Comparison of ENCODE assay signal across 8 mouse cellular contexts in genomic region chr7:49397441-49398003, GRCm38 (mm10).
A peak's percentile ranks its signal among the peaks of the same experiment; 100 is the strongest.
DNase-seq lines count a peak whose midpoint lies in the region; ATAC-seq and TF ChIP-seq lines count a peak whose summit lies in the region.

No protein-coding gene starts in this region.

- no peak overlapping the region for H3K4me2 ChIP-seq in kidney, embryonic 14.5 days (replicated peaks; ENCODE audit: low read depth, low read length)
- H3K4me2 ChIP-seq in heart, embryonic 15.5 days = no peak overlapping the region

- peak; percentile 79 for DNase-seq in kidney, adult 2 months
- peak; percentile 76 to 83 for DNase-seq in adrenal gland, postnatal 36 days
- peak; percentile 30 for DNase-seq in lung, postnatal 14 days
- DNase-seq in forebrain, embryonic 10.5 days (ENCODE audit: extremely low spot score, low spot score) = no peak
- DNase-seq in frontal cortex, adult 2 months (ENCODE audit: extremely low spot score in 1 of 2, low spot score in 1 of 2) = no peak
- no peak for DNase-seq in left cerebral cortex, postnatal 14 days (ENCODE audit: low spot score in 2 of 2)

- intact Hi-C loops in left cerebral cortex, postnatal 14 days (cut with DNase I) = no loop called here

- TF ChIP-seq POLR2A in kidney, adult 2 months (IDR thresholded peaks at IDR 0.05; ENCODE audit: low read depth, low read length) = no peak

- H3K4me1 ChIP-seq in kidney, adult 2 months (ENCODE audit: control insufficient read depth, insufficient read depth, low read length) = no peaks in the 10 kb centered on the region; the same call in 1 of the 2 replicates
- 0 out of 2 replicates have a peak, but pooled peaks cover 10% of the 10 kb centered on the region for H3K4me1 ChIP-seq in kidney, embryonic 14.5 days (ENCODE audit: control insufficient read depth, insufficient read depth, low read length)
- H3K4me1 ChIP-seq in heart, embryonic 15.5 days (replicated peaks) = peaks cover 38% of the 10 kb centered on the region
- H3K4me1 ChIP-seq in forebrain, embryonic 10.5 days = peaks cover 37% of the 10 kb centered on the region

- ATAC-seq in kidney, embryonic 14.5 days (ENCODE audit: low FRiP score, low TSS enrichment) = no peak
- ATAC-seq in heart, embryonic 15.5 days (replicated peaks; ENCODE audit: insufficient number of reproducible peaks, insufficient read depth, low FRiP score, low read depth) = no peak

- no peak for TF ChIP-seq CTCF in kidney, adult 2 months (conservative IDR thresholded peaks at IDR 0.05; ENCODE audit: insufficient read depth, insufficient read length, low read depth, low read length)

- H3K36me3 ChIP-seq in kidney, adult 2 months (ENCODE audit: control insufficient read depth, insufficient read depth, low read length) = no peaks in the 10 kb centered on the region
- H3K36me3 ChIP-seq in kidney, embryonic 14.5 days (ENCODE audit: control insufficient read depth, insufficient read depth, low read length) = no peaks in the 10 kb centered on the region
- H3K36me3 ChIP-seq in heart, embryonic 15.5 days = no peaks in the 10 kb centered on the region
- no peaks in the 10 kb centered on the region for H3K36me3 ChIP-seq in forebrain, embryonic 10.5 days (replicated peaks)

- H3K9ac ChIP-seq in kidney, embryonic 14.5 days (ENCODE audit: low read depth, low read length) = no peak overlapping the region
- no peak overlapping the region for H3K9ac ChIP-seq in heart, embryonic 15.5 days

- WGBS in kidney, adult 2 months = 44% methylated on average over 17 of the region's 17 CpGs
- 72% methylated on average over 17 of the region's 17 CpGs for WGBS in kidney, embryonic 14.5 days
- WGBS in heart, embryonic 15.5 days = 45% methylated on average over 17 of the region's 17 CpGs
- 84% methylated on average over 17 of the region's 17 CpGs for WGBS in forebrain, embryonic 10.5 days

- 0 out of 2 replicates have a peak, but pooled peaks cover 3% of the 10 kb centered on the region for H3K9me3 ChIP-seq in kidney, embryonic 14.5 days (ENCODE audit: control insufficient read depth, low read length)
- no peaks in the 10 kb centered on the region for H3K9me3 ChIP-seq in heart, embryonic 15.5 days (replicated peaks)
- H3K9me3 ChIP-seq in forebrain, embryonic 10.5 days = no peaks in the 10 kb centered on the region; the same call in 1 of the 2 replicates

- no peak overlapping the region for H3K4me3 ChIP-seq in kidney, adult 2 months (ENCODE audit: insufficient read depth, low read depth, low read length)
- H3K4me3 ChIP-seq in kidney, embryonic 14.5 days (ENCODE audit: low read length) = no peak overlapping the region
- H3K4me3 ChIP-seq in heart, embryonic 15.5 days = no peak overlapping the region
- H3K4me3 ChIP-seq in forebrain, embryonic 10.5 days = no peak overlapping the region

- H3K27me3 ChIP-seq in kidney, adult 2 months (replicated peaks; ENCODE audit: control insufficient read depth, insufficient read depth, low read length) = no peaks in the 10 kb centered on the region
- H3K27me3 ChIP-seq in kidney, embryonic 14.5 days (ENCODE audit: control insufficient read depth, insufficient read depth, low read length) = no peaks in the 10 kb centered on the region
- no peaks in the 10 kb centered on the region for H3K27me3 ChIP-seq in heart, embryonic 15.5 days
- H3K27me3 ChIP-seq in forebrain, embryonic 10.5 days (ENCODE audit: poor library complexity, severe bottlenecking) = peaks cover 9% of the 10 kb centered on the region; the same call in 1 of the 2 replicates

- no peak overlapping the region for H3K27ac ChIP-seq in kidney, adult 2 months (ENCODE audit: insufficient read depth, low read depth, low read length)
- no peak overlapping the region for H3K27ac ChIP-seq in kidney, embryonic 14.5 days (ENCODE audit: low read depth, low read length)
- H3K27ac ChIP-seq in heart, embryonic 15.5 days = peak overlapping the region; percentile 17; the same call in 1 of the 2 replicates
- no peak overlapping the region for H3K27ac ChIP-seq in forebrain, embryonic 10.5 days

Comparison
In these comparisons a context has a peak if more than half of its experiments do, and no peak if none do; other contexts are left out.
1. DNase-seq: peak in kidney, adult 2 months (single experiment), adrenal gland, postnatal 36 days (2 of 2) and lung, postnatal 14 days (single experiment); none in forebrain, embryonic 10.5 days (single experiment), frontal cortex, adult 2 months (0 of 2) and left cerebral cortex, postnatal 14 days (0 of 2).